Mouse (Mus musculus) splenic B cell, adult 2 months (primary cell): ENCODE results near the gene Ngp.

Experiments used
- DNase-seq: peaks from one replicate; pipeline ENCODE4 v3.0.0-alpha.2; 2011; ENCODE audit warnings: low read depth, low spot score
- H3K27me3 ChIP-seq: 2 replicates; pipeline ENCODE4 v1.6.1; 2012; ENCODE audit warnings: mild to moderate bottlenecking, low read length, moderate library complexity, mixed read lengths; ENCODE audit not compliant: control insufficient read depth, poor library complexity, insufficient read depth, severe bottlenecking
- H3K36me3 ChIP-seq: 2 replicates; pipeline ENCODE4 v1.6.1; 2012; ENCODE audit warnings: mild to moderate bottlenecking, low read length, moderate library complexity, mixed read lengths; ENCODE audit not compliant: control insufficient read depth, poor library complexity, insufficient read depth, severe bottlenecking

Gene Ngp

DNA sequence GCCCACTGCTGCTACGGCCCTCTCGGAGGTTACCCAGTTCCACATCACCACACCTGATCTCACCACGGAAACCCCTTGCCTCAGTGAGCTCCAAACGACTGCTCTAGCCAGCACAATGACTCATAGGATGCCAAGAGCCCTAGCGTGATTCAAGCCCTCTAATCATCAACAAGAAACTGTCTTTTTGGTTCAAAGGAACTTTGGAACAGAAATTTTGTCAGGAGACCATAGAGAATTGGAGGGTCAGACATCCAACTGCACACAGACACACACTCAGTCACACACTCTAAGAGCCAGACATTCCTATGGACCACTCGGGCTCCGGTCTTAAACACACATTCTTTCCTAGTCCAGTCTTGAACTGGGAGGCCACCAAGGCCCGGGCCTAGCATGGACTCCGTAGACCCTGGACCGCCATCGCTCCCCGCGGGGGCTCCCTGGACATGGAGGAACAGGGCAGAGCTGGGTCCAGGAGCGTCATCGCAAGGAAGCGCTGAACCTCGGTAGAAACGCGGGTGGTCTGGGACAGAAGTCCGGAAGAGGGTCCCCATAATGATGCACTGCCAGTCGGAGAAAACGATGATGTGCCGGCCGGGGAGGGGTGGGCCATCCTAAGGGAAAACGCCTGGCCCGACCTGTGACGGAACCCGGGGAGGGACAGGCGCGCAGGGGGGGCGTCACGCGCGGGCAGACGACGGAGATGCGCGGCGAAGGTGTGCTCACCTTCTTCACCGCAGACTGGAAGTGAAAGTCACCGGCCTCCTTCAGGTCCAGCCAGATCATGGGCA lies 12.0 kb upstream of the Ngp start:
- no peaks in the 10 kb centered on the region; the same call in 1 of the 2 replicates for H3K36me3 ChIP-seq
- no peaks in the 10 kb centered on the region for H3K27me3 ChIP-seq
- peak; percentile 76 for DNase-seq

DNA sequence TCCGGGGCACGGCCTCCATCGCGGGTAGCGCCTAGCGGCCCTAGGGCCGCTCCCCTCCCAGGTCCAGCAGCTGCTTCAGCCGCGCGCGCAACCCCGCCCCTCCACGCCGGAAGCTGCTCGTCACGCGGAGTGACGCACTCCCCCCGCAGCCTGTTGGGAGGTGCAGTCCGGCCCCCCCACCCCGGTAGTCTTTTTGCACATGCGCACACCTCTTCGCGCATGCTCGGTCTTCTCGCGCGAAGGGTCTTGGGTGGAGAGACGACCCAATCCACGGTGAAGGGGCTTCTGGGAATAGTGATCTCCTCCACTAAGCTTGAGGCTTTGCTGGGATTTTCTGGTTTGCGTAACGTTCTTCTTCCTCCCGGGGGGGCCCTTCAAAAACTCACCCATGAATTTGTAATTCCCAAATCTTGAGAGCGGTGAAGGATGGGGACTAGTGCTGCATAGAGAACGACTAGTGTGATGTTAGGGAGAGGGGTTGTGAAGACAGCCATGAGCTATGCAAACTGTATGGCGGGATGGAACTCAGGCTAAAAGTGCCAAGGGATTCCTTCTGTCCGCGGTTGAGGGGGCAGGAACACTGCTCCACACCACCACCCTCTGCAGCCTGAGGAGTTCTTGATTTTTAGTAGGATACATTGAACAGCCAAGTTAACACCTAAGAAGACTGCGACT lies 11.3 kb upstream of the Ngp start, which contains the start of gene Ptpn23:
Ptpn23 (minus strand) TSS at position 115 of the 675 bp plus-strand sequence.
- H3K27me3 ChIP-seq = no peaks in the 10 kb centered on the region
- H3K36me3 ChIP-seq = no peaks in the 10 kb centered on the region; the same call in 1 of the 2 replicates
- peak; percentile 98 for DNase-seq

DNA sequence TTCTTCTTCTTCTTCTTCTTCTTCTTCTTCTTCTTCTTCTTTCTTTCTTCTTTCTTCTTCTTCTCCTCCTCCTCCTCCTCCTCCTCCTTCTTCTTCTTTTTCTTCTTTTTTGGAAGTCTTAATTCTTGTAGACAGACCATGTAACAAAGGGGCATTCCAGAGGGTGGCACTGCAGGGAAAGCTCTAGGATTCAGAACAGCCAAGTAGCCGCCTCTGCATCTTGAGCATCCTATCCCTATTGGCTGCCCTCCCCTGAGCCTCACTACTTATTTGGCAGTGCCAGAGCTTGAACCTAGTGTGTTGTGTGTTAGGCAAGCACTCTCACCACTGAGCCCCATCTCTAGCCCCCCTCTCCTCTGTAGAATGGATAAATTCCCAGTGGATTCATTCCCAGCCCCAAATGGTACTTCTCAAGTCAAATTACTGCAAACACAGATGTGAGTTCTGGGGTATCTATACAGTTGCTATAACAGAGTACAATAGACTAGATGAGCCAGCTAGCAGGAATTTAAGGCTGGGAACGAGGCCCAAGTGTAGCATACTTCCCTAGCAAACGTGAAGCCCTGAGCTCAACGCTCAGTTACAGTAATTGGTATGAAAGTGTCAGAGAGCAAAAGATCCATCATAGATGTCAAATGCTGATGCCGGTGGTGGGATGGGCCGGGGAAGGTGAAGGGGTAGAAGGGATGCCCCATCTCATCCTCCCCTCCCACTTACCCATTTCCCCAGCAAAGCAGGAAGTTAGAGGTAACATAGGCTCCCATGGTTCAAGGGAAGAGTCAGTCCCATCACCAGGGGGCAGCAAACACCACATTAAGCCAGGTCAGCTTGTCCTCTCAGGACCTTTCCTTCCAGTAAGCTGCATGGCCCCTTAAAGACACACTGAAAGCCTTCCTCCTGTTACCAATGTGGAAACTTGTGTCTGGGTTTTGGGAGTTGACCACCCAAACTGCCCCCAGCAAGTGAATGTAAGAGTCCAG lies 8.3 kb upstream of the Ngp start:
- Histone ChIP-seq H3K27me3 (no peaks in the 10 kb centered on the region), H3K36me3 (no peaks in the 10 kb centered on the region)
- peak; percentile 93 for DNase-seq

DNA sequence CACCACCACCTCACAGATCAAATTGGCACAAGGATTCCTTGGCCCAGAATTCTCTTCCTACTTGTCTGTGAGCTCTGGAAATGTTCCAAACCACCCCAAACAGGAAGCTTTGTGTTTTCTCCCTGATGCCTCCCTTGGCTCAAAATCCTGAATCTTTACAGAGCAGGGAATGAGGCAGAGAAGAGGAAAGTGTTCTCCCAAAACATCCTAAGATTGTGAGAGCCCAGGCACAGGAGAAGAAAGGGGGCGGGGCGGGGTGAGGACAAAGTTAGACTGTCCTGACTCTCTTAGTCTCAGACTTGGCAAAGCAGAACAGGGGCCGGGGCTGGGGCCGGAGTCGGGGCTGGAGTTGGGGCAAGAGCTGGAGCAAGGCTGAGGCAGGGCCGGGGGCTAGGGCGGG lies 6.6 kb upstream of the Ngp start:
- Histone ChIP-seq H3K36me3 (no peaks in the 10 kb centered on the region), H3K27me3 (no peaks in the 10 kb centered on the region)
- no peak for DNase-seq

DNA sequence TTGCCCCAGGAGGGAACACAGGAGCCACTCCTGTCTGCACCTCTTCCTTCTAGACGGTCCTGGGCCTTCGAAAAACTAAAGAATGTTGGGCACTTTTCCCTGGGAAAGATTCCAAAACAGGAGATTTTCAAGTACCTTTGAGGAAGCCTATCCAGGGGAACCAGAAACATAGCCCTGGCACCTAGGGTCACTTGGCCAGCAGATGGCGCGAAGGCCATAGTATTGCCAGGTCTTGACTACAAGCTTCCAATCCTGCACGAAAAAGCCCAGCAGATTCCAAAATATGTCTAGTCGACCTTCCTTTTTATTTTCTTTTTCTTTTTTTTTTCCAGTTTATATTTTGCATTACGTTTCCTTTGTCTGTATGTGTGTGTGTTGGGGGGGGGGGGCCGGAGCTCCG lies 5.8 kb upstream of the Ngp start:
- DNase-seq = peak; percentile 51
- no peaks in the 10 kb centered on the region for H3K36me3 ChIP-seq
- no peaks in the 10 kb centered on the region for H3K27me3 ChIP-seq

DNA sequence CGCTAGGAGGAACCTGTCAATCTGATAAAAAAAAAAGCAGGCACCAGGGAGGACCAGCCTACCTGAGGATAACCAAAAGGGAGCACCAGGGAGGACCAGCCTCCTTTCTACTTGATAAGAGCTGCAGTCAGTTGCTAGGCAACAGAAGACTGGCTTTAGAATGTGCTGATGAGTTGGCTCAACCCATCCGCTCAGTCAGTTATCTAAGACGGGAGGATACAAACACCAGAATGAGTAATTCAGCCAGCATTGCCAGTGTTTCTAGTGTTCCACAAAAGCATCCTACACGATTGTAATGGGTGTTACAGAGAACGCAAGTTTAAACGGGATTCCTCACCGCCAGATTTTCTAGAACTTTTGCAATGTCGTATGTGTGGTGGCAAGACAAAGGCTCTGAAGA lies 11.7 kb downstream of the Ngp start:
- Histone ChIP-seq H3K27me3 (no peaks in the 10 kb centered on the region), H3K36me3 (peaks cover 8% of the 10 kb centered on the region)
- DNase-seq = no peak

DNA sequence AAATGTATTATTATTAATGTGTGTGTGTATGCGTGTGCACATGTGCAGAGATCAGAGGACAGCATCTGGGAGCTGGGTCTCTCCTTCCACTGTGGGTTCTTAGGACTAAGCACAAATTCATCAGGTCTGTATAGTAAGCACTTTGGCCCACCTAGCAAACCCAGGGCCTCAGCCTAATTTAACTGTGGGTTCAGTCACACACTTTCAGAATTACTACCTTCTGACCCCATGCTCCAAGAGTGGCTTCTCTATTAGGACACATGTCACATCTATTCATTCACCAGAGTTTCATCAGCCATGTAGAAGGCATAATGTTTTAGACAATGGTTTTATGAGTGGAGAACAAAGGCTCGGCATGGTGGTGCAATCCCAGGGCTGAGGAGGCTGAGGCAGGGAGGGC lies 13.5 kb downstream of the Ngp start:
- Histone ChIP-seq H3K27me3 (no peaks in the 10 kb centered on the region), H3K36me3 (peaks cover 12% of the 10 kb centered on the region)
- DNase-seq = no peak

DNA sequence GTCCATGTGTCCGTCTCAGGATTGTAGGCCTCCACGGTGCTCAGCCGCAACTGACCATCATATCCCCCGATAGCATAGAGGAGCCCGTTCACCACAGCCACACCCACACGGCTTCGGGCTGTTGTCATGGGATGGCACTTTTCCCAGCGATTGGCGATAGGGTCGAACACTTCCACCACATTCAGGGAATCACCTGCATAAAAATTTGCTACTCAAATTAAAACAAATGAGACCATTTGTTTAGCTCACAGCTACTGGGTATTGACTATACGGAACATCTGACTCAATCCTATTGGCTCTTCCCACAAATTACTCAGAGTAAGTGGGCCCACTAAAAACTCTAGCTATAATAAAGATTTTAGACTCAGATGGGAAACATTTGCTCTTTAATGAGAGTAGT lies 16.5 kb downstream of the Ngp start:
- Histone ChIP-seq H3K36me3 (peaks cover 19% of the 10 kb centered on the region), H3K27me3 (no peaks in the 10 kb centered on the region)
- no peak for DNase-seq

DNA sequence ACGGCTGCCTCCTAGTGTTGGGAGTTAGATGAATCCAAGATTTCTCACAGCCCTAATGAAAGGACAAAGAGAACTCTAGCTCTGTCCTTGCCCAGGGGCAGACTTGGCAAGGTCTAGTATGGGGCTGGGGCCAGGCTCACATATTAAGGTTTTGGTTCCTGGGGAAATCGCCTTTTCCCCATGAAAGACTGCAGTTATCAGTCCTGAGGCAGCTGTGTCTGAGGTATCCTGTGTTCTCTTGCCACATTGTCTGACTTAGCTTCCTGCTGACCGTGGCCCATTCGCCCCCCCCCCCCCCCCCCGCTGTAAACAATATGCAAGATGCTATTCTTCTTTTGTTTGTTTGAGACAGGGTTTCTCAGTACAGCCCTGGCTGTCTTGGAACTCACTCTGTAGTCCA lies 20.5 kb downstream of the Ngp start:
- DNase-seq = no peak
- Histone ChIP-seq H3K36me3 (peaks cover 19% of the 10 kb centered on the region), H3K27me3 (no peaks in the 10 kb centered on the region)

DNA sequence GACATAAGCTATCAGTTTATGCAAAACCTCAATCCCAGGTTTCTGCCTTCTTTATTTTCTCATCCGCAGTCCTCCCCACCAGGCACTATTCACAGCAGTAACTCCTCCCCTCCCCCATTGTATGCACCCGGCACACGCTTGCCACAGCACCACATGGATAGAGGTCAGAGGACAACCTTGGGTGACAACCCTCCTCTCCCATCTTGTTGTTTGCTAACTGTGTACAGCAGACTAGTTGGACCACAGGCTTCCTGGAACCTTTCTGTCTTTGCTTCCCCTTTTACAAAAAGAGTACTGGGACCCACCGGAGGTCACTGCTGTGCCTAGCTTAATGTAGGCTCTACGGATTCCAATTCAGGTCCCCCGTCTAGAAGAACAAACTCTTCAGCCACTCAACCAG lies 21.0 kb downstream of the Ngp start:
- Histone ChIP-seq H3K36me3 (peaks cover 16% of the 10 kb centered on the region), H3K27me3 (no peaks in the 10 kb centered on the region)
- peak; percentile 7 for DNase-seq

DNA sequence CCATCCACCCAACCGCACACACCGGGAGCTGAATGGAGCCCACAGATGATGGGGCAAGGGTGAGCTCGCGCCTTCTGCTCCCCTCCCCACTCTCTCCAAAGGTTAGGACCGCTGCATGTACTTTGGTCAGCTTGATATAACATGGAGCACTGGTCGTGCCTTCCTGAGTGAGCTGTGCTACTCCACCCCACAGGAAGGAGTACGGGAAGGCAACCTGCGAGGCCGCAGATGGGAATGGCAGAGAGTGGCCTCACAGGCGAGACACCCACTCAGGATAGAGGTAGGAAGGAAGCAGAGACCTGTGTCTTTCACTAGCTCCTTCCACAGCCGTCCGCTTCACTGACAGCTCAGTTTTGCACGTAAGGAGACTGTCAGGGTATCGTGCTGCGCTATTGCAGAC lies 28.8 kb downstream of the Ngp start:
- no peak for DNase-seq
- Histone ChIP-seq H3K27me3 (no peaks in the 10 kb centered on the region), H3K36me3 (no peaks in the 10 kb centered on the region)

DNA sequence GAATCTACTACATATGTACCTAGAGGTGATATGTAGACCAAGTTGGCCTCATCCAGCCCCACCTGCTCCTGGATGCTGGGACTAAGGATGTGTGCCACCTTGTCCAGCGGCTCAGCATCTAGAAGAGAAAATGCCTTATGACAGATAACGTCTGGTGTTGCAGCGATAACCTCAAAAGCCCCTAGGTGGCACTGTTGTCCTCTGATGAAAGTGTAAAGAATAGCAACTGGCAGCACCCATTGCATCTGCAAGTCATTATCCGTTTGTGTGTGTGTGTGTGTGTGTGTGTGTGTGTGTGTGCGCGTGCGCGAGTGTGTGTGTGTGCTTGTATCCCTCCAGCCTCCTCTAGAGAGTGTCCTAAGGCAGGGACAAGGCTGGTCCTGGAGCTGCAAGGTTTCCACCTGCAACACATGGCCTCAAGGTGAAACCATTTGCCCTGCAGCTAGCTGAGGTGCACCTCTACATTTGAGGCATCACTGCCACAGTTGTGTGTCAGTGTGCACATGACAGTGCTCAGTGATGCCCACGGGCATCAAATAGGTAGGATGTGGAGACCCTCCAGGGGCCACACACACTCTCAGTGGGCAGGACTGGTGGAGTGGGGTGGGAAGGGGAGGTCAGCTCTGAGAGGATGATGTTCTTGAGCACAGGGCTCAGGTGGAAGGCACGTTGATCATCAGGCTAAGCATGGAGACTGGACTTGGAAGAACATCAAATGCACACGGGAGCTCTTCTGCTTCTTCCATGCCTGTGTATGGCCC lies 29.5 kb downstream of the Ngp start:
- Histone ChIP-seq H3K36me3 (no peaks in the 10 kb centered on the region), H3K27me3 (no peaks in the 10 kb centered on the region)
- peak; percentile 91 for DNase-seq

DNA sequence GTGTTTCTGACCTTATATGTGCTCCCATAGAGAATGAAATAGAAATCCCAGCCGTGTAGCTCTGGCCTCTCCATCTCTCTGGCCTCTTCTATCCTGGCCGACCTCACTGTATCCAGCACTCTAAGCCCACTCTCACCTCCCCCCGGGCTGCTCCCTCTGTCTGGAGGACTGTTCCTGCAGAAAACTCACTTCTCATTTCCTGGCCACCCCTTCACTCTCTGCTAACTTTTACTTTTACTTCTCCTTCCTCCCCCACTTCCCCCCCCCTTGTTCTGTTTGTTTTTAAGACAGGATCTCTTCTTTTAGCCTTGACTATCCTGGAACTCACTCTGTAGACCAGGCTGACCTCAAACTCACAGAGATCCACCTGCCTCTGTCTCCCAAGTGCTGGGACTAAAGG lies 33.0 kb downstream of the Ngp start:
- peak; percentile 65 for DNase-seq

DNA sequence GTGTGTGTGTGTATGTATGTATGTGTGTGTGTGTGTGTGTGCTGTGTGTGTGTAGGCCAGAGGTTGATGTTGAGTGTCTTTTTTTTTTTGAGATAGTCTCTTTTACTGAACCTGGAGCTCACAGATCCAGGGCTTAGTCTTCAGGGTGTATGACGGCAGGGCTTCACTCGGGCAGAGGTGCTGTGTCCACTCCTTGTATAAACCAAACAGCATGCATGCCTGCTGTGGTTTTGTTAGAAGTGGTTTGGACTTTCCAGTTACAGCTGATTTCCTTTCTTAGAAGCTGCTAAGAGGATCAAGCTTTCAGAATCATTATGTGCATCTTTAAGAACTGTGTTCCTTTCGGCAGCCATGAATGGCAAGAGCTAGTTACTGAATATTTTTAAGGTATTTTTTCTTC lies 38.4 kb downstream of the Ngp start:
- H3K36me3 ChIP-seq = no peaks in the 10 kb centered on the region
- no peaks in the 10 kb centered on the region for H3K27me3 ChIP-seq
- peak; percentile 41 for DNase-seq

More for the DNA sequence above, 33.0 kb downstream of the Ngp start:
- no peaks in the 10 kb centered on the region for H3K36me3 ChIP-seq
- no peaks in the 10 kb centered on the region for H3K27me3 ChIP-seq
